In the genomic region with DNA sequence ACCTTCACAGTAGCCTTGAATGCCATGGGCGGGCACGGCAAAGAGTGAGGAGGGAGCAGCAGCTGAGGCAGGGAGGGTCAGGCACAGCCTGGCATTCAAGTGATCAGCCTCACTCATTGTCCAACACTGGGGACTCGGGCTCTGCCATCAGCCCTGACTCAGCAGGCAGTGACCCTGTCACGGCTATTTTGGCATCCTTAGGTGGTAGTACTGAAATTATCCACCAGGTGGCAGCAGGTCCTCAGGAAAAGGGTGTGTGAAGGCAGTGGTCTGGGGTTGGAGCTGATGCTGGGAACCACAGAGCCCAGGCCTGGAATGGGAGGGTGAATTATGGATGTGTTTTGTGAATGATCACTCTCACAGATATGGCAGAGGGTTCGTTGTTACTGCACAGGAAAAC, we compare ENCODE assay signal across 8 mouse cellular contexts. TPM values are rescaled to one million over a fixed set of nuclear protein-coding genes. Genes with fewer than 3 reads are reported as not detected.
DNase-seq lines count a peak whose midpoint lies in the region; ATAC-seq lines count a peak whose summit lies in the region.

No protein-coding gene starts in this region.

- ATAC-seq in hindbrain, embryonic 16.5 days, result peak; percentile 37

- no peak overlapping the region for H3K4me3 ChIP-seq in hindbrain, embryonic 16.5 days (ENCODE audit: low read length)

- H3K4me2 ChIP-seq in hindbrain, embryonic 16.5 days (ENCODE audit: low read length), result no peak overlapping the region

- no peaks in the 10 kb centered on the region for H3K36me3 ChIP-seq in hindbrain, embryonic 16.5 days (ENCODE audit: control insufficient read depth, insufficient read depth, low read length)

- H3K9ac ChIP-seq in hindbrain, embryonic 16.5 days (ENCODE audit: low read depth, low read length), result no peak overlapping the region

- WGBS in hindbrain, embryonic 16.5 days, result 6% methylated on average over 5 of the region's 5 CpGs

- H3K27me3 ChIP-seq in hindbrain, embryonic 16.5 days (replicated peaks; ENCODE audit: control insufficient read depth, insufficient read depth, low read length), result no peaks in the 10 kb centered on the region

- no peaks in the 10 kb centered on the region for H3K9me3 ChIP-seq in hindbrain, embryonic 16.5 days (ENCODE audit: control insufficient read depth, low read length)

- no peak overlapping the region for H3K27ac ChIP-seq in hindbrain, embryonic 16.5 days (ENCODE audit: low read depth, low read length)

- peaks cover 8% of the 10 kb centered on the region for H3K4me1 ChIP-seq in hindbrain, embryonic 16.5 days (ENCODE audit: control insufficient read depth, insufficient read depth, low read depth, low read length)

- peak; percentile 95 for DNase-seq in MN1 (ENCODE audit: low spot score)
- DNase-seq in cerebellum, adult 9-10 months, result peak; percentile 93
- peak; percentile 66 to 75 for DNase-seq in frontal cortex, postnatal 10 days (ENCODE audit: low spot score in 2 of 2)
- DNase-seq in left cerebral cortex, adult 11 months (ENCODE audit: low spot score), result peak; percentile 88
- DNase-seq in lung, postnatal 36 days, result peak; percentile 90
- peak; percentile 85 for DNase-seq in retina, postnatal 7 days (ENCODE audit: low read depth, low spot score)
- DNase-seq in urinary bladder, adult 18-20 months (ENCODE audit: low spot score in 2 of 2), result peak; percentile 69 to 77

RNA-seq across cellular contexts. Expression of a gene that starts 4.3 kb away (rescaled TPM):
- 99.1 and 100.0 TPM in 2 replicates for polyA plus RNA-seq in hindbrain, embryonic 16.5 days (2015; fragmentation: Nextera tagmentation; extraction: Ambion mirVana)

RNA-seq across cellular contexts. Expression of a gene that starts 4.5 kb away (rescaled TPM):
- polyA plus RNA-seq in hindbrain, embryonic 16.5 days (2015; fragmentation: Nextera tagmentation; extraction: Ambion mirVana), result 0.87 and 1.1 TPM in 2 replicates

RNA-seq across cellular contexts. Expression of a gene that starts 29.9 kb away (rescaled TPM):
- 1.4 and 2.0 TPM in 2 replicates for polyA plus RNA-seq in hindbrain, embryonic 16.5 days (2015; fragmentation: Nextera tagmentation; extraction: Ambion mirVana)

RNA-seq across cellular contexts. Expression of a gene that starts 59.6 kb away (rescaled TPM):
- polyA plus RNA-seq in hindbrain, embryonic 16.5 days (2015; fragmentation: Nextera tagmentation; extraction: Ambion mirVana), result 9.0 and 9.5 TPM in 2 replicates
